Mouse (Mus musculus) CH12.LX (cell line): ENCODE data around the gene Gle1. TPM values are rescaled to one million over a fixed set of nuclear protein-coding genes. Genes with fewer than 3 reads are reported as not detected.

Experiments used
- DNase-seq: peaks from one replicate; pipeline ENCODE4 v3.0.0-alpha.2; 2013; ENCODE audit errors: extremely low read depth
- H3K27ac ChIP-seq: 2 replicates; pipeline ENCODE4 v1.5.1; 2012; ENCODE audit warnings: low read depth, mild to moderate bottlenecking, control low read depth, moderate library complexity; ENCODE audit not compliant: insufficient read depth
- H3K27me3 ChIP-seq: replicated peaks from 2 replicates; pipeline ENCODE3; 2012; ENCODE audit warnings: inconsistent platforms
- H3K36me3 ChIP-seq, 2 experiments: replicated peaks in 1 of 2; 2 replicates each; pipeline versions ENCODE3 to v1.6.1; 2012; ENCODE audit warnings: inconsistent platforms in 1 of 2, low read length in 1 of 2, mild to moderate bottlenecking in 1 of 2, mixed read lengths in 1 of 2, moderate library complexity in 1 of 2; ENCODE audit not compliant: control insufficient read depth in 1 of 2, insufficient read depth in 1 of 2
- H3K4me1 ChIP-seq, 2 experiments: 2 replicates each; pipeline ENCODE4 v1.6.1; 2012; ENCODE audit warnings: inconsistent platforms in 1 of 2, moderate library complexity in 1 of 2; ENCODE audit not compliant: insufficient read depth in 2 of 2, control insufficient read depth in 1 of 2
- H3K4me2 ChIP-seq: 2 replicates; pipeline ENCODE4 v1.6.1; 2012; ENCODE audit warnings: low read depth, mild to moderate bottlenecking, control low read depth; ENCODE audit not compliant: poor library complexity, insufficient read depth, severe bottlenecking
- H3K4me3 ChIP-seq, 3 experiments: fragments of 150-350 bp in 1 of 3; sonication (generic) in 1 of 3; replicated peaks in 1 of 3; 2 replicates each; pipeline versions ENCODE3 to v1.5.1; 2011 to 2012; ENCODE audit warnings: low read depth in 2 of 3, low read length in 2 of 3, mild to moderate bottlenecking in 2 of 3, moderate library complexity in 2 of 3, control low read depth in 1 of 3, improper control_type of control experiment in 1 of 3, inconsistent platforms in 1 of 3, mixed read lengths in 1 of 3; ENCODE audit not compliant: poor library complexity in 1 of 3
- H3K79me2 ChIP-seq: replicated peaks from 2 replicates; pipeline ENCODE4 v1.6.1; 2012; ENCODE audit warnings: mild to moderate bottlenecking, moderate library complexity; ENCODE audit not compliant: control insufficient read depth, poor library complexity, insufficient read depth, severe bottlenecking; ENCODE audit errors: extremely low read depth
- H3K9ac ChIP-seq: 2 replicates; pipeline ENCODE4 v1.6.1; 2012; ENCODE audit warnings: low read depth, mild to moderate bottlenecking, control low read depth, moderate library complexity; ENCODE audit not compliant: insufficient read depth
- H3K9me3 ChIP-seq: replicated peaks from 2 replicates; pipeline ENCODE3; 2012; ENCODE audit warnings: low read length, inconsistent platforms, mixed read lengths
- CHD1 ChIP-seq: IDR thresholded peaks from 2 replicates; pipeline ENCODE4 v1.6.1; 2012; ENCODE audit warnings: low read depth, low read length, improper control_type of control experiment, inconsistent platforms
- CHD2 ChIP-seq: IDR thresholded peaks from 2 replicates; pipeline ENCODE4 v1.6.1; 2011; ENCODE audit warnings: low read length, improper control_type of control experiment
- CTCF ChIP-seq, 2 experiments: IDR thresholded peaks in 1 of 2; conservative IDR thresholded peaks in 1 of 2; 2 replicates each; pipeline ENCODE4 v1.5.1; 2011 to 2012; ENCODE audit warnings: low read depth in 2 of 2, low read length in 2 of 2, improper control_type of control experiment in 1 of 2, inconsistent platforms in 1 of 2, mild to moderate bottlenecking in 1 of 2, moderate library complexity in 1 of 2
- EP300 ChIP-seq: IDR thresholded peaks from 2 replicates; pipeline ENCODE4 v1.6.1; 2011; ENCODE audit warnings: low read length, improper control_type of control experiment
- ETS1 ChIP-seq: conservative IDR thresholded peaks from 2 replicates; pipeline ENCODE4 v1.6.1; 2012; ENCODE audit warnings: low read depth, mild to moderate bottlenecking, inconsistent platforms, low read length, improper control_type of control experiment, moderate library complexity
- GABPA ChIP-seq: IDR thresholded peaks from 2 replicates; pipeline ENCODE4 v1.6.1; 2012; ENCODE audit warnings: low read depth, low read length, improper control_type of control experiment, inconsistent platforms; ENCODE audit not compliant: insufficient replicate concordance
- HCFC1 ChIP-seq: IDR thresholded peaks from 2 replicates; pipeline ENCODE4 v1.6.1; 2012; ENCODE audit warnings: low read depth, mild to moderate bottlenecking, inconsistent platforms, low read length, improper control_type of control experiment
- JUND ChIP-seq: conservative IDR thresholded peaks from 2 replicates; pipeline ENCODE4 v1.6.1; 2011; ENCODE audit warnings: low read depth, low read length, improper control_type of control experiment
- MAFK ChIP-seq: IDR thresholded peaks from 2 replicates; pipeline ENCODE4 v1.6.1; 2011; ENCODE audit warnings: low read length, improper control_type of control experiment; ENCODE audit not compliant: insufficient replicate concordance
- MYC ChIP-seq: IDR thresholded peaks from 2 replicates; pipeline ENCODE4 v1.6.1; 2011; ENCODE audit warnings: low read depth, mild to moderate bottlenecking, improper control_type of control experiment, low read length
- PAX5 ChIP-seq: IDR thresholded peaks from 2 replicates; pipeline ENCODE4 v1.6.1; 2012; ENCODE audit warnings: low read length, inconsistent platforms, mixed read lengths
- RAD21 ChIP-seq: IDR thresholded peaks from 2 replicates; pipeline ENCODE4 v1.6.1; 2011; ENCODE audit warnings: low read depth, mild to moderate bottlenecking, low read length, improper control_type of control experiment, moderate library complexity
- SMC3 ChIP-seq: IDR thresholded peaks from 2 replicates; pipeline ENCODE4 v1.6.1; 2011; ENCODE audit warnings: low read depth, low read length, improper control_type of control experiment
- USF1 ChIP-seq: IDR thresholded peaks from 2 replicates; pipeline ENCODE4 v1.6.1; 2014; ENCODE audit warnings: low read depth, mild to moderate bottlenecking, inconsistent platforms, low read length, improper control_type of control experiment
- dilution Hi-C: fragments of 300-500 bp; cut with MboI; formaldehyde crosslinking; loops from 2 replicates; pipeline ENCODE4 v1.14.3; 2020; ENCODE audit warnings: low sequenced_read_pairs; ENCODE audit not compliant: extremely low pct_unique_long_range_greater_than_20kb, extremely low pct_ligation_motif_present
- in situ Hi-C: fragments of 300-500 bp; cut with MboI; formaldehyde crosslinking; loops from 3 replicates; pipeline ENCODE4 v1.14.3; 2019; ENCODE audit warnings: low sequenced_read_pairs, low pct_ligation_motif_present, low pct_unique_long_range_greater_than_20kb, mixed read lengths
- polyA plus RNA-seq: library from polyadenylated mRNA; unstranded; fragments of >175 nt; gene quantifications from 2 replicates; pipeline ENCODE4 v1.2.1, GENCODE M21; 2012; ENCODE audit warnings: low read depth; ENCODE audit not compliant: insufficient read length
- total RNA-seq, 2 experiments: library from RNA; depleted of rRNA; stranded (reverse); fragments of 300-350 nt in 1 of 2; fragments of >200 nt in 1 of 2; gene quantifications; 2 replicates each; pipeline ENCODE4 v1.2.3; 2012 to 2014

Gle1 gene
- total and polyA plus RNA-seq, 3 experiments: 36.5 to 60.1 (median 38.0) TPM

GRCm38 (mm10) chr2:29977307-29977706 is 42.1 kb downstream of the Gle1 start:
- H3K36me3 ChIP-seq: peaks cover 34 to 74% of the 10 kb centered on the region in 2 experiments
- in situ Hi-C loops: no loop called here

GRCm38 (mm10) chr2:29980661-29981060 is 45.4 kb downstream of the Gle1 start:
- H3K9ac ChIP-seq: no peak overlapping the region
- dilution Hi-C loops: no loop called here
- H3K79me2 ChIP-seq: peaks cover 5% of the 10 kb centered on the region; the same call in 1 of the 2 replicates
- H3K4me2 ChIP-seq: no peak overlapping the region
- no peaks in the 10 kb centered on the region for H3K27me3 ChIP-seq
- H3K9me3 ChIP-seq: no peaks in the 10 kb centered on the region
- no peak overlapping the region for H3K27ac ChIP-seq
- H3K36me3 ChIP-seq: peaks cover 59 to 85% of the 10 kb centered on the region in 2 experiments
- no peaks in the 10 kb centered on the region for H3K4me1 ChIP-seq
- in situ Hi-C loops: no loop called here
- no peak for TF ChIP-seq USF1
- TF ChIP-seq, all 38 proteins: peak for 0
- no peak overlapping the region for H3K4me3 ChIP-seq
- no peak for DNase-seq

More at GRCm38 (mm10) chr2:29977307-29977706, 42.1 kb downstream of the Gle1 start:
- H3K4me3 ChIP-seq: no peak overlapping the region
- H3K4me2 ChIP-seq: no peak overlapping the region
- peak; percentile 57 for DNase-seq
- H3K4me1 ChIP-seq: peaks cover 0 to 11% of the 10 kb centered on the region in 2 experiments; a peak in 2 of 4 replicates
- dilution Hi-C loops: no loop called here
- H3K9me3 ChIP-seq: no peaks in the 10 kb centered on the region
- H3K27me3 ChIP-seq: no peaks in the 10 kb centered on the region
- no peak overlapping the region for H3K27ac ChIP-seq
- H3K9ac ChIP-seq: no peak overlapping the region
- TF ChIP-seq MAFK (no peak), ETS1 (no peak), GABPA (no peak), CHD2 (no peak), RAD21 (peak; percentile 76), PAX5 (no peak), SMC3 (peak; percentile 70), CTCF (conservative IDR thresholded peaks at IDR 0.05 in 1 of 2, IDR thresholded peaks at IDR 0.05 in 1 of 2; ENCODE audit: low read depth in 2 of 2, low read length in 2 of 2) (peak; percentile 26 to 76), HCFC1 (no peak), JUND (no peak), MYC (no peak), EP300 (no peak)
- TF ChIP-seq, all 38 proteins: peak for 3
- H3K79me2 ChIP-seq: peaks cover 23% of the 10 kb centered on the region

- dilution Hi-C loops: no loop called here
- DNase-seq: no peak
- peak; percentile 75; the same call in 1 of the 2 replicates for TF ChIP-seq MAFK
- no peak for TF ChIP-seq CHD1
Observed at GRCm38 (mm10) chr2:29991962-29992361, 56.7 kb downstream of the Gle1 start.

More at GRCm38 (mm10) chr2:29991962-29992361, 56.7 kb downstream of the Gle1 start:
- in situ Hi-C loops: no loop called here
- Histone ChIP-seq H3K27ac (no peak overlapping the region), H3K4me1 (no peaks in the 10 kb centered on the region), H3K79me2 (no peaks in the 10 kb centered on the region; the same call in 1 of the 2 replicates), H3K9ac (no peak overlapping the region), H3K36me3 (peaks cover 85 to 97% of the 10 kb centered on the region in 2 experiments), H3K4me2 (no peak overlapping the region), H3K4me3 (no peak overlapping the region), H3K27me3 (no peaks in the 10 kb centered on the region), H3K9me3 (no peaks in the 10 kb centered on the region)
